Mouse (Mus musculus) limb, embryonic 11.5 days (tissue): ENCODE data around the gene Zfp185. TPM values are rescaled to one million over a fixed set of nuclear protein-coding genes. Genes with fewer than 3 reads are reported as not detected.
A peak's percentile ranks its signal among the peaks of the same experiment; 100 is the strongest.
"Not testable (repeated sequence)": the region's sequence is repeated elsewhere in the genome, so short reads cannot be mapped to it uniquely, and the experiment has no call there.

Source experiments
- ATAC-seq: fragments of 200-750 bp; cut with Nextera tagmentation; 2 replicates; pipeline ENCODE4 v1.8.0; 2017; ENCODE audit warnings: low read depth; ENCODE audit not compliant: insufficient number of reproducible peaks, low FRiP score, low TSS enrichment
- DNase-seq: peaks from one replicate; pipeline ENCODE4 v3.0.0-alpha.2; 2015; ENCODE audit warnings: low spot score
- H3K27ac ChIP-seq: fragments of 300-500 bp; sonication (generic); replicated peaks from 2 replicates; pipeline ENCODE4 v1.5.1; 2014; ENCODE audit warnings: low read depth, mild to moderate bottlenecking, low read length
- H3K27me3 ChIP-seq: fragments of 300-500 bp; sonication (generic); 2 replicates; pipeline ENCODE4 v1.6.1; 2014; ENCODE audit warnings: mild to moderate bottlenecking, low read length, mixed read lengths; ENCODE audit not compliant: control insufficient read depth, insufficient read depth
- H3K36me3 ChIP-seq: fragments of 300-500 bp; sonication (generic); 2 replicates; pipeline ENCODE4 v1.6.1; 2014; ENCODE audit warnings: mild to moderate bottlenecking, low read length, moderate library complexity, mixed read lengths; ENCODE audit not compliant: control insufficient read depth, insufficient read depth
- H3K4me1 ChIP-seq: fragments of 300-500 bp; sonication (generic); 2 replicates; pipeline ENCODE4 v1.6.1; 2014; ENCODE audit warnings: low read length, mixed read lengths; ENCODE audit not compliant: control insufficient read depth, insufficient read depth
- H3K4me2 ChIP-seq: fragments of 300-500 bp; sonication (generic); 2 replicates; pipeline ENCODE4 v1.6.1; 2014; ENCODE audit warnings: low read depth, mild to moderate bottlenecking, moderate library complexity; ENCODE audit not compliant: severe bottlenecking
- H3K4me3 ChIP-seq: fragments of 300-500 bp; sonication (generic); 2 replicates; pipeline ENCODE4 v1.5.1; 2014; ENCODE audit warnings: low read depth, low read length
- H3K9ac ChIP-seq: fragments of 300-500 bp; sonication (generic); 2 replicates; pipeline ENCODE4 v1.6.1; 2014; ENCODE audit warnings: mild to moderate bottlenecking, low read length
- H3K9me3 ChIP-seq: fragments of 300-500 bp; sonication (generic); 2 replicates; pipeline ENCODE4 v1.6.1; 2016; ENCODE audit warnings: low read length; ENCODE audit not compliant: control insufficient read depth
- WGBS: fragments of 180-500 bp; shearing (Covaris S2); extraction: QIAGEN DNeasy Blood & Tissue Kit; methylation state at CpG from one replicate; pipeline ENCODE4 v1.1.7; 2014; 5-methylcytosine and 5-hydroxymethylcytosine counted together
- microRNA counts: library from miRNA; unstranded; fragments of <30 nt; microRNA quantifications from one replicate; lab custom pipeline; 2016
- microRNA-seq: library from miRNA; unstranded; fragments of <30 nt; microRNA quantifications from one replicate; pipeline ENCODE4, GENCODE M21; 2016
- polyA plus RNA-seq: library from polyadenylated mRNA; unstranded; fragments of >200 nt; fragmentation: Nextera tagmentation; extraction: Ambion mirVana; gene quantifications from 2 replicates; pipeline ENCODE4 v1.2.1, GENCODE M21; 2014

Gene Zfp185
- polyA plus RNA-seq, 1 experiment from 2014 or later: 4.7 TPM

- Histone ChIP-seq H3K27me3 (no peaks in the 10 kb centered on the region), H3K4me1 (no peaks in the 10 kb centered on the region), H3K9ac (0 out of 2 replicates have a peak within 1 kb of the TSS, but pooled peaks have one; percentile 12), H3K4me3 (no peak within 1 kb of the TSS), H3K36me3 (no peaks in the 10 kb centered on the region), H3K9me3 (no peaks in the 10 kb centered on the region), H3K27ac (no peak within 1 kb of the TSS), H3K4me2 (peak within 1 kb of the TSS; percentile 24)
- no peak for DNase-seq
- 27% methylated on average over 7 of the region's 7 CpGs for WGBS
- no peak for ATAC-seq
Measured at GRCm38 (mm10) chrX:73064415-73064793, 77.3 kb downstream of the Zfp185 start, which contains the start of gene Pnma3. Pnma3 (plus strand) TSS chrX:73064787.

GRCm38 (mm10) chrX:73066765-73067312 is 79.7 kb downstream of the Zfp185 start:
- H3K4me2 ChIP-seq, H3K36me3 ChIP-seq, DNase-seq, H3K27me3 ChIP-seq, H3K9me3 ChIP-seq, H3K9ac ChIP-seq, H3K27ac ChIP-seq, H3K4me3 ChIP-seq, H3K4me1 ChIP-seq, ATAC-seq: not testable (repeated sequence)
- no CpG with 5 or more reads among the region's 5 CpGs for WGBS

MicroRNAs encoded within 50 kb of the gene (microRNA counts, 519-probe panel; counts per million panel counts)
- not detected for microRNA mmu-miR-2137 (lab: Ali Mortazavi, UCI)

Small RNA genes lying within 50 kb of the gene (microRNA-seq; reads per million reads assigned to microRNA genes)
- gene Mir2137: 14.6 reads per million, percentile 25 among the genes with 10 or more reads in this experiment

Other genes with a start within 250 kb of the Zfp185 start
- gene Gabrq, start 162.2 kb upstream of the Zfp185 start, polyA plus RNA-seq: 0.11 and 0.12 TPM in 2 replicates
- 106 and 107 TPM in 2 replicates for gene Cetn2, start 68.9 kb upstream of the Zfp185 start, polyA plus RNA-seq
- gene Nsdhl, start 68.8 kb upstream of the Zfp185 start, polyA plus RNA-seq: 32.9 and 33.9 TPM in 2 replicates
- not detected in 2 replicates for gene Pnma5, start 49.8 kb downstream of the Zfp185 start, polyA plus RNA-seq
- 0.07 and 0.15 TPM in 2 replicates for gene Pnma3, start 77.4 kb downstream of the Zfp185 start, polyA plus RNA-seq
- gene Xlr4a, start 95.1 kb downstream of the Zfp185 start, polyA plus RNA-seq: 0.43 and 1.5 TPM in 2 replicates
- gene Xlr3a, start 109.8 kb downstream of the Zfp185 start, polyA plus RNA-seq: 3.5 and 3.7 TPM in 2 replicates
- gene Gm14685, start 129.7 kb downstream of the Zfp185 start, polyA plus RNA-seq: not detected in 2 replicates
- gene Xlr5b, start 161.5 kb downstream of the Zfp185 start, polyA plus RNA-seq: not detected in 2 replicates
- not detected in 2 replicates for gene DXBay18, start 162.1 kb downstream of the Zfp185 start, polyA plus RNA-seq
- gene Spin2d, start 189.7 kb downstream of the Zfp185 start, polyA plus RNA-seq: not detected in 2 replicates
- gene Xlr3b, start 204.9 kb downstream of the Zfp185 start, polyA plus RNA-seq: 14.6 and 16.8 TPM in 2 replicates
- 0.51 and 0.91 TPM in 2 replicates for gene Xlr4b, start 227.0 kb downstream of the Zfp185 start, polyA plus RNA-seq
- 7.5 and 9.2 TPM in 2 replicates for gene F8a, start 241.0 kb downstream of the Zfp185 start, polyA plus RNA-seq